Mouse (Mus musculus): ENCODE measurements around the gene Rnf213. TPM values are rescaled to one million over a fixed set of nuclear protein-coding genes. Genes with fewer than 3 reads are reported as not detected.

The Rnf213 gene
- polyA plus RNA-seq, 1 experiment from 2014 or later = 10.0 TPM

GRCm38 (mm10) chr11:119520713-119521063 lies 127.8 kb downstream of the Rnf213 start:
- Histone ChIP-seq H3K9me3 (replicated peaks; ENCODE audit: low read length) (no peaks in the 10 kb centered on the region), H3K36me3 (ENCODE audit: insufficient read depth, low read length) (no peaks in the 10 kb centered on the region), H3K4me3 (replicated peaks; ENCODE audit: low read depth, low read length) (no peak overlapping the region), H3K9ac (ENCODE audit: low read depth, low read length) (no peak overlapping the region), H3K4me1 (replicated peaks; ENCODE audit: insufficient read depth, low read length) (no peaks in the 10 kb centered on the region), H3K27ac (no peak overlapping the region), H3K4me2 (ENCODE audit: low read length) (no peak overlapping the region), H3K27me3 (ENCODE audit: insufficient read depth, low read length) (no peaks in the 10 kb centered on the region)
- no peak for ATAC-seq (replicated peaks; ENCODE audit: low FRiP score, low read depth)
- TF ChIP-seq CTCF (IDR thresholded peaks at IDR 0.05; ENCODE audit: low read depth) = no peak
- no peak for DNase-seq (ENCODE audit: low spot score)

DNA sequence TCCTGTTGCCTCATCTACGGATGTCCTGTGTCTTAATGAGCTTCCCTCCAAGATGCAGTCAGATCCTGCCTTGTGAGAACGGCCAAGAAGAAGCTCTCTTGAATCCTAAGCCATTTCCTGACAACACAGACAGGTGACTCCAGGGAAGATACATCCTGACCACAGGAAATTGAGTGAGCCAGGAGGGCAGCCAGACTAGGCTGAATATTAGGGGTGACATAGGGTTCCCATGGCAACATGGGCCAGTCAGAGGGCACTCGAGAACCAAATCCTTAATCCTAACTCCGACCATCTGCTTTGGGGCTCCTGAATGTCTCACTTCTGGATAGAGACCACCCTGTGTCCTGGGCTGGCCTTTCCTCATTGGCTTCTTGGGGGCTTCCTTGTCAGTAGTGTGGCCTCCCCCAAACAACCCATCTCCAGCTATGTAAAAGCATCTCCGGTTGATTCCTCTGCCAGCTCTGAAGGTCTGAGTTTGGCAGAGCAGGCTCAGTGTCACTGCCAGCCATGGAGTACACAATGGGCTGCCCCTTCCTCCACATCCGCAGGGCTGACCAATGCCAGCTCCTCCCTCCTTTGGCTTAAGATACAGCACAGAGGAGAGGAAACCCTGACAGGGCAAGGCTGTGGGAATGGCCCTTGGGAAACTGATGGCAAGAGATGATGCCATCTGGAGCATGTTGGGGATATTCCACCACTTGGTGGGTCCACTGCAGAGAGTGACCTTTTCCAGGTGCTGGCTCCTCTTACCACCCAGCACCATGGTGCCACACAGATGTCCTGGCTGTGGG lies 129.2 kb downstream of the Rnf213 start:
- TF ChIP-seq CTCF (IDR thresholded peaks at IDR 0.05; ENCODE audit: low read depth) = no peak
- H3K27me3 ChIP-seq (ENCODE audit: insufficient read depth, low read length) = no peaks in the 10 kb centered on the region
- 82% methylated on average over 6 of the region's 6 CpGs for WGBS
- ATAC-seq (replicated peaks; ENCODE audit: low FRiP score, low read depth) = no peak
- H3K27ac ChIP-seq = no peak overlapping the region
- no peak for DNase-seq (ENCODE audit: low spot score)
- H3K4me1 ChIP-seq (replicated peaks; ENCODE audit: insufficient read depth, low read length) = no peaks in the 10 kb centered on the region
- no peak overlapping the region for H3K4me3 ChIP-seq (replicated peaks; ENCODE audit: low read depth, low read length)
- no peak overlapping the region for H3K4me2 ChIP-seq (ENCODE audit: low read length)
- H3K36me3 ChIP-seq (ENCODE audit: insufficient read depth, low read length) = no peaks in the 10 kb centered on the region
- H3K9me3 ChIP-seq (replicated peaks; ENCODE audit: low read length) = no peaks in the 10 kb centered on the region
- H3K9ac ChIP-seq (ENCODE audit: low read depth, low read length) = no peak overlapping the region

DNA sequence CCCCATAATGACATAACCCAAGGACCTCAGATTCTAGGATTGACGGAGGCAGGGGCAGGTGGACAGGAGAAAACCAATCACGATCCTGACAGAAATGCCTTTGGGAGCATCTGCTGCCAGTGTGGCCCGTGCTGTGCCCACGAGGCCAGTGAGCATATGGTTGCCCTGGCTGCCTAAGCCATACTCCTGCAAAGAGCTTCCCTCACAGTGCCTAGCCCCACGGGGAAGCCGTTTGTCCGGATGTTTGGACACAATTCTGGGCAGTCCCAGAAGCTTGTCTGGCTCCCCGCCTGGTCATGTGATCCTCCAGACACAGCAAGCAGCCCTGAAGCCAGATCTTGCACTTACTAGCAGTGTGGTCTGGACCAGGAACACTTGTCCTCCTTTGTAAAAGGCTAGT lies 129.9 kb downstream of the Rnf213 start:
- no peak for TF ChIP-seq CTCF (IDR thresholded peaks at IDR 0.05; ENCODE audit: low read depth)
- ATAC-seq (replicated peaks; ENCODE audit: low FRiP score, low read depth) = no peak
- 74% methylated on average over 8 of the region's 8 CpGs for WGBS

GRCm38 (mm10) chr11:119523392-119523791 lies 130.5 kb downstream of the Rnf213 start:
- Histone ChIP-seq H3K4me1 (replicated peaks; ENCODE audit: insufficient read depth, low read length) (no peaks in the 10 kb centered on the region), H3K4me3 (replicated peaks; ENCODE audit: low read depth, low read length) (no peak overlapping the region), H3K27ac (no peak overlapping the region), H3K36me3 (ENCODE audit: insufficient read depth, low read length) (no peaks in the 10 kb centered on the region), H3K9me3 (replicated peaks; ENCODE audit: low read length) (no peaks in the 10 kb centered on the region), H3K4me2 (ENCODE audit: low read length) (no peak overlapping the region), H3K27me3 (ENCODE audit: insufficient read depth, low read length) (no peaks in the 10 kb centered on the region), H3K9ac (ENCODE audit: low read depth, low read length) (no peak overlapping the region)
- 85% methylated on average over 3 of the region's 3 CpGs for WGBS
- no peak for DNase-seq (ENCODE audit: low spot score)
- no peak for ATAC-seq (replicated peaks; ENCODE audit: low FRiP score, low read depth)
- no peak for TF ChIP-seq CTCF (IDR thresholded peaks at IDR 0.05; ENCODE audit: low read depth)

More for the DNA sequence above, 129.9 kb downstream of the Rnf213 start:
- no peaks in the 10 kb centered on the region for H3K36me3 ChIP-seq (ENCODE audit: insufficient read depth, low read length)
- no peak overlapping the region for H3K9ac ChIP-seq (ENCODE audit: low read depth, low read length)
- DNase-seq (ENCODE audit: low spot score) = no peak
- no peak overlapping the region for H3K27ac ChIP-seq
- no peaks in the 10 kb centered on the region for H3K4me1 ChIP-seq (replicated peaks; ENCODE audit: insufficient read depth, low read length)
- no peak overlapping the region for H3K4me2 ChIP-seq (ENCODE audit: low read length)
- H3K27me3 ChIP-seq (ENCODE audit: insufficient read depth, low read length) = no peaks in the 10 kb centered on the region
- H3K9me3 ChIP-seq (replicated peaks; ENCODE audit: low read length) = no peaks in the 10 kb centered on the region
- no peak overlapping the region for H3K4me3 ChIP-seq (replicated peaks; ENCODE audit: low read depth, low read length)

DNA sequence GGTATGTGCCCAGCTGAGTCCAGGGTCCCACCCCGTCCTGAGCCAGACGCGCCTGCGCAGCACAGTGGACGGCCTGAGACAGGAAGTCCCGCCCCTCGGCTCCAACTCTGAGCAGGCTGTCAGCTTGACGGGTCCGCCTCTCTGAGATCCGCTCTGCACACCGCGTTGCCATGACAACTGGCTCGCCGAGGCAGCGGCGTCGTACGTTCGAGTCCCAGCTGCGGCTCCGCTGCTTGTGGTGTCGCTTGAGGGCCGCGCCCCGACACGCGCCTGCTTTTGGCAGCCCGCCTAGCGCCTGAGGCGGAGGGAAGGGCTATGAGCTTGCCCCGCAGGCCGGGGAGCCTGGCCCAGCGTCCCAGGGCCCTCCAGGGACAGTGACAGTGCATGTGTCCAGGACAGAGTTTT lies 131.6 kb downstream of the Rnf213 start:
- TF ChIP-seq CTCF (IDR thresholded peaks at IDR 0.05; ENCODE audit: low read depth) = no peak
- DNase-seq (ENCODE audit: low spot score) (peak; percentile 96), ATAC-seq (replicated peaks; ENCODE audit: low FRiP score, low read depth) (peak; percentile 90)
- H3K9ac ChIP-seq (ENCODE audit: low read depth, low read length) = peak overlapping the region; percentile 62
- peak overlapping the region; percentile 67 for H3K4me2 ChIP-seq (ENCODE audit: low read length)
- no peaks in the 10 kb centered on the region for H3K27me3 ChIP-seq (ENCODE audit: insufficient read depth, low read length)
- no peaks in the 10 kb centered on the region for H3K36me3 ChIP-seq (ENCODE audit: insufficient read depth, low read length)
- H3K4me3 ChIP-seq (replicated peaks; ENCODE audit: low read depth, low read length) = peak overlapping the region; percentile 38
- H3K9me3 ChIP-seq (replicated peaks; ENCODE audit: low read length) = no peaks in the 10 kb centered on the region
- H3K4me1 ChIP-seq (replicated peaks; ENCODE audit: insufficient read depth, low read length) = no peaks in the 10 kb centered on the region
- WGBS = 1% methylated on average over 33 of the region's 33 CpGs
- H3K27ac ChIP-seq = no peak overlapping the region

DNA sequence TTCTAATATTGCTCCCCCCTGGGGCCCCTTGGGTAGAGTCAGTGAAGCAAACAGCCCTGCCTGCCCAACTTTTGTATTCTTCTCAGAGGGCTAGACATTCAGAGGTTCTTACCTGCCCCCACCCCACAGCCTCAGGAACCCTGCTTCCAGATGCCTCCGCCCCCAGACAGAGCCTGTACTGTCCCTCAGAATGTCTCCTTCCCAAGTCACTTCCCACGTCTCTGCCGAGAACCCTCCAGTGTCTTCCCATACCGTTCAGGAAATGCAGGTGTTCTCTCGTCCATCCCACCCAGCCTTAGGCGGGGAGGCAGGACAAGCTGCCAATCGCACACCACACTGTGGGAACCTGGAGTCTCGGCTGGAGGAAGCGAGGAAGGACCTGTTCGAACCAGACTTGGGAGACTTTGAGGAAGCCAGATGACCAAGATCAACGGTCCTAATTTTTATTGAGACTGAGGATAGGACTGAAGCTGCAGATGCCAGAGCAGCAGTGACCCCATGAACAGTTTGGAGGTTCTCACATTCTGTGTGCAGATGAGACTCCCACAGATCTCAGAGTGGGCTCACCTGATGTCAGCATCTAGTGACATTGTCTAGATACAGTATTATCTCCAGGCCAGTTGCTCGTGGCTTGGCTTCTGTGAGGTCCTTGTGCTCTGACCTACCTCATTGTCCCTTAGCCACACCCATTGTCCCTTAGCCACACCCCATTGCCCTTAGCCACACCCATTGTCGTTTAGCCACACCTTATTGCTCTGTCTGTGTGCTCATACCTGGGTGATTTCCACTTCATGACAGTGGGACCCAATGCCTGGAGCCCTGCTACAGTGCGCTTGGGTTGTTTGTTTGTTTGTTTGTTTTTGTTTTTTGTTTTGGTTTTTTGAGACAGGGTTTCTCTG lies 133.4 kb downstream of the Rnf213 start:
- no peaks in the 10 kb centered on the region for H3K9me3 ChIP-seq (replicated peaks; ENCODE audit: low read length)
- 73% methylated on average over 14 of the region's 14 CpGs for WGBS
- no peak overlapping the region for H3K27ac ChIP-seq
- no peak overlapping the region for H3K4me2 ChIP-seq (ENCODE audit: low read length)
- H3K9ac ChIP-seq (ENCODE audit: low read depth, low read length) = no peak overlapping the region
- H3K36me3 ChIP-seq (ENCODE audit: insufficient read depth, low read length) = no peaks in the 10 kb centered on the region
- TF ChIP-seq CTCF (IDR thresholded peaks at IDR 0.05; ENCODE audit: low read depth) = no peak
- H3K27me3 ChIP-seq (ENCODE audit: insufficient read depth, low read length) = no peaks in the 10 kb centered on the region
- no peak for DNase-seq (ENCODE audit: low spot score)
- H3K4me3 ChIP-seq (replicated peaks; ENCODE audit: low read depth, low read length) = no peak overlapping the region
- no peaks in the 10 kb centered on the region for H3K4me1 ChIP-seq (replicated peaks; ENCODE audit: insufficient read depth, low read length)
- no peak for ATAC-seq (replicated peaks; ENCODE audit: low FRiP score, low read depth)

All from kidney, postnatal 0 days (tissue).